Mouse (Mus musculus): ENCODE data around the gene Zfp950. TPM values are rescaled to one million over a fixed set of nuclear protein-coding genes. Genes with fewer than 3 reads are reported as not detected.

Gene Zfp950
- polyA plus RNA-seq, 1 experiment from 2014 or later: 42.6 TPM

DNA sequence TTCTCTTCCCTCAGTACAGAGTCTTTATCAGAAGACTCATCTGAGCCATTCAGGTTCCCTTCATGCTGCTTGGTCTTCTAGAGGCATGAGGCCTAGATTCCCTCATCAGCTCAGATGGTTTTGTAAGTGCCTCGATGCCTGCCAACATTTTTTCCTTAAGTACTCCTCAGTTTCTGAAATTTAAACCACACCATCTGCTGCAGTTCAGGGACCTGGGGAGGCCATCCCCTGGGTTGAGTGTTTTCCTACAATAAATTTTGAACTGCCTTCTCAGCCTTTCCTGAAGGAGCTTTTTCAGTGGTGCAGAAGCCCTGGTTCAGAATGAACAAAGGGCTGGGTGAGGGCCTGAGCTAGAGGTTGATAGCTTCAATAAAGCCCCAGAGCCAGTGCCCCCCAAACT is 91.2 kb downstream of the Zfp950 start:
- H3K36me3 ChIP-seq (ENCODE audit: control insufficient read depth, insufficient read depth, low read length): no peaks in the 10 kb centered on the region
- H3K4me2 ChIP-seq (ENCODE audit: low read length): no peak overlapping the region
- no peak for DNase-seq
- H3K9ac ChIP-seq (replicated peaks; ENCODE audit: low read length): no peak overlapping the region
- H3K4me1 ChIP-seq (ENCODE audit: control insufficient read depth, insufficient read depth, low read length): no peaks in the 10 kb centered on the region
- ATAC-seq (ENCODE audit: low FRiP score, low TSS enrichment): no peak
- no peaks in the 10 kb centered on the region for H3K27me3 ChIP-seq (ENCODE audit: control insufficient read depth, insufficient read depth, low read length)
- no peaks in the 10 kb centered on the region for H3K9me3 ChIP-seq (ENCODE audit: control insufficient read depth, low read length)
- H3K4me3 ChIP-seq (replicated peaks; ENCODE audit: low read depth, low read length): no peak overlapping the region
- WGBS: 82% methylated on average over 1 of the region's 1 CpGs
- no peak overlapping the region for H3K27ac ChIP-seq (replicated peaks; ENCODE audit: low read depth, low read length)

DNA sequence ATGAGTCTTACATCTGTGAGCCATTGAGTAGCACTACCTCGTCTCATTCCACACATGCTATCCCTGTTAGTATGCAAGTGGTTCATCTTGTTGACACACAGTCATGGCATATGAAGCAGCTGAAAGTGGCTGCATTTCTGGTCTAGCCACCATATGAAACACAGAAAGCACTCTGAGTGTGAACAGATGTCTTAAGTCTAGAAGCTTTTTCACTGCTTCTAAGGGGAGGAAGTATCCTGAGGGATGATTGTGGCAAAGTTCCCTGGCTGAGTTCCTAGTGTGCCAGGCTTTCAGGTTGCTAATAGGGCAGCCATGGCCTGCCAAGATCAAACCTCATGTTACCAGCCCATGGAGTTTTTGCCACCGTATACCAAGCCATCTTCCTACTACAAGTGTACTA is 92.0 kb downstream of the Zfp950 start:
- no peak for DNase-seq
- no peak overlapping the region for H3K27ac ChIP-seq (replicated peaks; ENCODE audit: low read depth, low read length)

DNA sequence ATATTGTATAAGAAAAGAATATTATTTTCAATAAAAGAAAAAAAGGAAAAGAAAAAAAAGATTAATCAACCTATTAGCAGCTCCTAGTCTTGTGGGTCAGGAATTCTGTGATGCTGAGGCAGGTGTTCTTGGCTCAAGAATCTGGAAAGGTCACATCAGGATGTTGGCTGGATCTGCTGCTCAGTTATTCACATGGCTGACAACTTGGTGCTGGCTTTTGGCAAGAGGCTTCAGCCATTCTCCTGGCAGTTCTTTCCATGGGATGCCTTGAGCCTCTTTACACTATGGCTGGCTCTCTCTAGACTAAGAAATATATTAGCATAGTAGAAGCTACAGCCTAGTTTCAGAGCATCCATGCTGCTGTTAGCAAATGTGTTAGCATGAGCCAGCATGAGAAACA is 101.5 kb downstream of the Zfp950 start:
- no peaks in the 10 kb centered on the region for H3K9me3 ChIP-seq (ENCODE audit: control insufficient read depth, low read length)
- DNase-seq: no peak
- no peak overlapping the region for H3K9ac ChIP-seq (replicated peaks; ENCODE audit: low read length)
- no peak overlapping the region for H3K4me2 ChIP-seq (ENCODE audit: low read length)
- no peak for ATAC-seq (ENCODE audit: low FRiP score, low TSS enrichment)
- no peaks in the 10 kb centered on the region for H3K4me1 ChIP-seq (ENCODE audit: control insufficient read depth, insufficient read depth, low read length)
- H3K36me3 ChIP-seq (ENCODE audit: control insufficient read depth, insufficient read depth, low read length): no peaks in the 10 kb centered on the region
- H3K27me3 ChIP-seq (ENCODE audit: control insufficient read depth, insufficient read depth, low read length): no peaks in the 10 kb centered on the region
- no peak overlapping the region for H3K4me3 ChIP-seq (replicated peaks; ENCODE audit: low read depth, low read length)
- no peak overlapping the region for H3K27ac ChIP-seq (replicated peaks; ENCODE audit: low read depth, low read length)

More for the DNA sequence above, 92.0 kb downstream of the Zfp950 start:
- Histone ChIP-seq H3K4me1 (ENCODE audit: control insufficient read depth, insufficient read depth, low read length) (no peaks in the 10 kb centered on the region), H3K9ac (replicated peaks; ENCODE audit: low read length) (no peak overlapping the region), H3K4me3 (replicated peaks; ENCODE audit: low read depth, low read length) (no peak overlapping the region), H3K9me3 (ENCODE audit: control insufficient read depth, low read length) (no peaks in the 10 kb centered on the region), H3K36me3 (ENCODE audit: control insufficient read depth, insufficient read depth, low read length) (no peaks in the 10 kb centered on the region), H3K4me2 (ENCODE audit: low read length) (no peak overlapping the region), H3K27me3 (ENCODE audit: control insufficient read depth, insufficient read depth, low read length) (no peaks in the 10 kb centered on the region)
- 87% methylated on average over 2 of the region's 2 CpGs for WGBS
- ATAC-seq (ENCODE audit: low FRiP score, low TSS enrichment): no peak

DNA sequence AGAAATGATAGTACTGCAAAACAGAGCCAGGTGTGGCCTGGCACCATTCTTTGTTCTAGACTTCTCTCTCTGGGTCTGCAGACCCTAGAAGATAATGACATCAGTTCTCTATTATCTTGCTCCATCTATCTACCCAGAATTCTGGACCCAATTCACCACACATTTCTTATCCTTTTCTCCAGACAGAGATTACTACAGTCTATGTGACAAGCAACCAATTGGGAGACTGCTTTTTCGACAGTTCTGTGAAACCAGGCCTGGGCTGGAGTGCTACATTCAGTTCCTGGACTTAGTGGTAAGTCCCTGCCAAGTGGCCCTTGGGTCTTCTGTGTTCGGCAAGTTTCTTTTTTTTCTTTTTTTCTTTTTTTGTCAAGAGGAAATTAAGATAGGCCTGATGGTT is 109.1 kb downstream of the Zfp950 start:
- ATAC-seq (ENCODE audit: low FRiP score, low TSS enrichment): no peak
- Histone ChIP-seq H3K9me3 (ENCODE audit: control insufficient read depth, low read length) (no peaks in the 10 kb centered on the region), H3K9ac (replicated peaks; ENCODE audit: low read length) (no peak overlapping the region), H3K27me3 (ENCODE audit: control insufficient read depth, insufficient read depth, low read length) (no peaks in the 10 kb centered on the region), H3K27ac (replicated peaks; ENCODE audit: low read depth, low read length) (no peak overlapping the region), H3K4me3 (replicated peaks; ENCODE audit: low read depth, low read length) (no peak overlapping the region), H3K4me2 (ENCODE audit: low read length) (no peak overlapping the region), H3K4me1 (ENCODE audit: control insufficient read depth, insufficient read depth, low read length) (no peaks in the 10 kb centered on the region), H3K36me3 (ENCODE audit: control insufficient read depth, insufficient read depth, low read length) (no peaks in the 10 kb centered on the region)
- 81% methylated on average over 2 of the region's 2 CpGs for WGBS
- no peak for DNase-seq

DNA sequence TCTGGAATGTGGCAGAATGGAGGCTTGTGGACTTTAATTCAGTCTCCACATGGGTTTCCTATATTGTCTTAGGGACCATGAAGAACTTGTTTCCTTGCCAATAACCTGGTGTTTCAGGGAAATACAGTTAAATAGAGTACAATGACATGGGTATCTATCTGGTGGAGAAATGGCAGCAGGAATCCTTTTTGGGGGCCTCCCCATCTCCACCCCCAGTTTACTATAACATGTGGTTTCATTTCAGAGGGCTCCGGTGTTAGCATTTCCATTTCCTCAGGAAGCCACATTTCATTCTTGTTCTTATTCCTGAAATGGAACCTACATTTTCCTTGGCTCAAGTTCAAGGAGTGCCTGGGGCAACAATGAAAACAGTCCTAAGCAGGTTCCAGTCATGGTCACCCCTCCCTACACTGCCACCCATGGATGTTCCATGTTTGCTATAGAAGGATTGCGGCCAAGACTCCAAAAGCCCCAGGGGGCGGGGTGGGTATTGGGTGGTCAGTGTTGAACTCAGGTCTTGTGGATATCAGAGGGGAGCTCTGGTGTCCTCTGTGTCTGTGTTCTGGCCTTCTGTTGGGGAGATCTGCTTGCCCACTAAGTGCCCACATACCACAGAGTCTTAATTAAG is 118.6 kb downstream of the Zfp950 start:
- H3K9me3 ChIP-seq (ENCODE audit: control insufficient read depth, low read length): no peaks in the 10 kb centered on the region
- H3K4me2 ChIP-seq (ENCODE audit: low read length): no peak overlapping the region
- no peak overlapping the region for H3K4me3 ChIP-seq (replicated peaks; ENCODE audit: low read depth, low read length)
- no peaks in the 10 kb centered on the region for H3K4me1 ChIP-seq (ENCODE audit: control insufficient read depth, insufficient read depth, low read length)
- no peak overlapping the region for H3K27ac ChIP-seq (replicated peaks; ENCODE audit: low read depth, low read length)
- DNase-seq (no peak), ATAC-seq (ENCODE audit: low FRiP score, low TSS enrichment) (no peak)
- WGBS: 93% methylated on average over 3 of the region's 3 CpGs
- no peaks in the 10 kb centered on the region for H3K27me3 ChIP-seq (ENCODE audit: control insufficient read depth, insufficient read depth, low read length)
- H3K9ac ChIP-seq (replicated peaks; ENCODE audit: low read length): no peak overlapping the region
- H3K36me3 ChIP-seq (ENCODE audit: control insufficient read depth, insufficient read depth, low read length): no peaks in the 10 kb centered on the region

DNA sequence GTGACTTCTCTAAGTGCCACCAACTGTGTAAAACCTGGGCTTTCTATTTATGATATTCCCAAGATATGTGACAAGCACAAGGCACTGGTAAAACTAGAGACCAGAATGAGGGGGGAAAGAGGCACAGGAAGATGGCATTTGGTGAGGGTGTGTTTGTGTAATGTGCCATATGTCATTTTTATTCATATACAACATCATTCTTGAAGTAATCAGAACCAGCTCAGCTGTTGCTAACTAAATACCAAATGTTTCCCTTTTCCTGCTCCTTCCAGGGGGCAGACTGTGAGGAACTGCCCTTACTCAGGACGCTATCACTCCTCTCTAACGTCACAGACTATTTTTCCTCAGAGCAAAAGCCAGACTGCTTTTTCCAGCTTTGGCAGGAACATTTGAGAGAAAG is 119.1 kb downstream of the Zfp950 start:
- no peaks in the 10 kb centered on the region for H3K36me3 ChIP-seq (ENCODE audit: control insufficient read depth, insufficient read depth, low read length)
- no peaks in the 10 kb centered on the region for H3K4me1 ChIP-seq (ENCODE audit: control insufficient read depth, insufficient read depth, low read length)
- no peaks in the 10 kb centered on the region for H3K27me3 ChIP-seq (ENCODE audit: control insufficient read depth, insufficient read depth, low read length)
- no peaks in the 10 kb centered on the region for H3K9me3 ChIP-seq (ENCODE audit: control insufficient read depth, low read length)
- H3K9ac ChIP-seq (replicated peaks; ENCODE audit: low read length): no peak overlapping the region
- H3K4me2 ChIP-seq (ENCODE audit: low read length): no peak overlapping the region
- H3K4me3 ChIP-seq (replicated peaks; ENCODE audit: low read depth, low read length): no peak overlapping the region
- no peak overlapping the region for H3K27ac ChIP-seq (replicated peaks; ENCODE audit: low read depth, low read length)
- WGBS: 89% methylated on average over 2 of the region's 2 CpGs
- DNase-seq (no peak), ATAC-seq (ENCODE audit: low FRiP score, low TSS enrichment) (no peak)

DNA sequence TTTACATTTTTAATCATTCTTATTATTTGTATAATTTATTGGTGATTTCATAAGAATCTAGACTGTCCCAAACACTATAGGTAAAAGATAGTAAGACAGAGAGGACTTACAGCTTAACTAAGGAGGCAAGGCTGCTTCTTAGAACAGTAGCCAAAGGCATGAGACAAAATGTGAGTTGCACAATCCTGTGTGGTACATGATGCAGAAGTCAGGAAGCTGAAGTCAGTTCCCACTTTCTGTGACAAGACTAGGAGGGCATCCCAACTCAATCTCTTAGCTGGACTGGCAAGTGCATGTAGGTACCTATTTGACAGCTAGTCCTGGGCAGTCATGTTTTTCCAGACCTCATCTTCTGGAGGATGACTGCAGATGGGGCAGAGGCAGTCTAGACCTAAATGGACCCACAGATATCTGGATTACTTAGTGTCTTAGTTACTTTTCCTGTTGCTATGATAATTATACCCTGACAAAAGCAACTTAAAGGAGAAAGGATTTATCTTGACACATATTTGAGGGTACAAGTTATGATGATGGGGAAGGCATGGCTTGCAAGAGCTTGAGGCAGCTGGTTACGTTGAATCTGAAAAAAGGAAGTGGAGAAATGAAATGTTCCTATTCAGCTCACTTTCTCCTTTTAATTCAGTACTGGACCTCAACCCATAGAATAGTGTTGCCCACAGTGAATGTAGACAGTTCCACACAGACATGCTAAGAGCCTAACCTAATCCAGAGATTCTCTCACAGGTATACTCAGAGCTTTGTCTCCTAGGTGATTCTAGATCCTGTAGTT is 123.0 kb downstream of the Zfp950 start:
- Histone ChIP-seq H3K4me3 (replicated peaks; ENCODE audit: low read depth, low read length) (no peak overlapping the region), H3K9me3 (ENCODE audit: control insufficient read depth, low read length) (no peaks in the 10 kb centered on the region), H3K36me3 (ENCODE audit: control insufficient read depth, insufficient read depth, low read length) (no peaks in the 10 kb centered on the region), H3K9ac (replicated peaks; ENCODE audit: low read length) (no peak overlapping the region), H3K27me3 (ENCODE audit: control insufficient read depth, insufficient read depth, low read length) (no peaks in the 10 kb centered on the region), H3K4me1 (ENCODE audit: control insufficient read depth, insufficient read depth, low read length) (no peaks in the 10 kb centered on the region), H3K27ac (replicated peaks; ENCODE audit: low read depth, low read length) (no peak overlapping the region), H3K4me2 (ENCODE audit: low read length) (no peak overlapping the region)
- DNase-seq (no peak), ATAC-seq (ENCODE audit: low FRiP score, low TSS enrichment) (no peak)
- 89% methylated on average over 1 of the region's 1 CpGs for WGBS

DNA sequence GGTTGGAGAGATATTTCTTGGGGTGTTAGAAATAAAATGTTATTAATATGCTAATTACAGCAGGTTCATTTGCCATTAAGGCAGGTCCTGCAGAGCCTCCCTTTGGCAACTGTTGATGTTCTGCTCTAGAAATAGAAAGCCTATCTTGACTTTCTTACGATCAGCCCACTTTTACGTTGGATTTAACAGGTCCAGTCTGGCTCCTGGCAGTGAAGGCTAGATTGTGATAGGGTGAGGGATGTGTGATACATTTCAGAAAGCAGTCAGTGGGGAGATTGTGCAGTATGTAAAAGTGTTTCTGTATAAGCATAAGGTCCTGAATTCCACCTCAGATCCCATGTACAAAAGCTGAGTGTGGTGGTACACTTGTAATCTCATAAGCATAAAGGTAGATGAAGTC is 131.4 kb downstream of the Zfp950 start:
- 86% methylated on average over 2 of the region's 2 CpGs for WGBS
- H3K9me3 ChIP-seq (ENCODE audit: control insufficient read depth, low read length): no peaks in the 10 kb centered on the region
- ATAC-seq (ENCODE audit: low FRiP score, low TSS enrichment) (no peak), DNase-seq (no peak)
- no peak overlapping the region for H3K27ac ChIP-seq (replicated peaks; ENCODE audit: low read depth, low read length)
- no peaks in the 10 kb centered on the region for H3K27me3 ChIP-seq (ENCODE audit: control insufficient read depth, insufficient read depth, low read length)
- no peak overlapping the region for H3K4me2 ChIP-seq (ENCODE audit: low read length)
- H3K36me3 ChIP-seq (ENCODE audit: control insufficient read depth, insufficient read depth, low read length): no peaks in the 10 kb centered on the region
- H3K4me1 ChIP-seq (ENCODE audit: control insufficient read depth, insufficient read depth, low read length): no peaks in the 10 kb centered on the region
- H3K4me3 ChIP-seq (replicated peaks; ENCODE audit: low read depth, low read length): no peak overlapping the region
- no peak overlapping the region for H3K9ac ChIP-seq (replicated peaks; ENCODE audit: low read length)
